Mouse (Mus musculus) mouse trophoblast stem cell (cell line): ENCODE measurements around the gene Pdcl2.

Experiments
- in situ Hi-C, 2 experiments: fragments of 300-500 bp; cut with MseI, MboI; formaldehyde crosslinking; loops; 2 replicates in 1 of 2; 3 replicates in 1 of 2; pipeline ENCODE4 v1.15.1; 2025

Gene Pdcl2

GRCm38 (mm10) chr5:76303745-76304451 is 27.1 kb downstream of the Pdcl2 start:
- in situ Hi-C loops = no loop called here

GRCm38 (mm10) chr5:76303379-76303744 is 27.6 kb downstream of the Pdcl2 start:
- in situ Hi-C loops = no loop called here

- in situ Hi-C loops = no loop called here
Measured at GRCm38 (mm10) chr5:76302009-76302408, 28.9 kb downstream of the Pdcl2 start.

GRCm38 (mm10) chr5:76289234-76289691 is 41.7 kb downstream of the Pdcl2 start:
- in situ Hi-C loops = no loop called here

- in situ Hi-C loops = no loop called here
Measured at GRCm38 (mm10) chr5:76288256-76288655, 42.7 kb downstream of the Pdcl2 start.

GRCm38 (mm10) chr5:76287062-76287461 is 43.9 kb downstream of the Pdcl2 start:
- in situ Hi-C loops = no loop called here

- in situ Hi-C loops = no loop called here
Measured at GRCm38 (mm10) chr5:76285699-76286098, 45.3 kb downstream of the Pdcl2 start.

- in situ Hi-C loops = no loop called here
Measured at GRCm38 (mm10) chr5:76283890-76284289, 47.1 kb downstream of the Pdcl2 start.

- in situ Hi-C loops = no loop called here
Measured at GRCm38 (mm10) chr5:76274977-76275376, 56.0 kb downstream of the Pdcl2 start.
